ENCODE assay signal across 15 mouse cellular contexts in the genomic region with DNA sequence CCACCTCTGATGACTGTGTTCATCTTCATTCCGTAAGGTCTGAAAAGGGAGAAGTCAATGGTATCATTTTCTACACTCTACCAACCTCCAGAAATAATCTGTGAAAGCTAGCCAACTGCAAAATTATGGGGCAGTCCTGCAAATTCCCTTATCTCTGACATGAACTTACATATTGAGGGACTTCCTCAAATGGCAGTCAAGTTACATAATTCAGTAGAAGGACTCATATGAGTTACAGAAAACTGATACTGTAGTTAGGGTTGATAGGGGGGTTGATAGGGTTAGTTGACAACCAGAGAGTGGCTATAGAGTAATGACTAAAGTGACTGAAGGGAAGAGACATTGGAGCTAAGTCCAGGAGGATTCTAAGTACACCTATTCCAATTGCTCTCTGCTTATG. TPM values are rescaled to one million over a fixed set of nuclear protein-coding genes. Genes with fewer than 3 reads are reported as not detected.
DNase-seq lines count a peak whose midpoint lies in the region; ATAC-seq lines count a peak whose summit lies in the region.
"Had no signal": no experiment of that assay in that cellular context is flagged by ENCODE, and none has a peak within 500 bp of the region (broad histone marks: within the 10 kb centered on the region; RNA-seq: fewer than 3 reads in every experiment).

No protein-coding gene starts in this region.

- DNase-seq in 416B (ENCODE audit: low read depth) (peak; percentile 79), MEL-GATA-1-ER (ENCODE audit: extremely low read depth, low read depth) (peak; percentile 96)
- no peak for DNase-seq in lung, postnatal 14 days
- DNase-seq in gastrocnemius, adult 8-10 months (ENCODE audit: low spot score in 2 of 2), result no peak
- DNase-seq in thymus, postnatal 25 days, result no peak
- DNase-seq: adrenal gland, postnatal 14 days; cerebellum, adult 8-10 months; cerebellum, postnatal 14 days; gastrocnemius, postnatal 10 days had no signal

- peak; percentile 69 to 83 for ATAC-seq in hematopoietic stem cell, adult 5-6 weeks (replicated peaks in 1 of 2; ENCODE audit: insufficient read depth in 1 of 2, low FRiP score in 2 of 2, low TSS enrichment in 1 of 2, low read depth in 1 of 2, poor library complexity in 2 of 2, severe bottlenecking in 2 of 2)
- ATAC-seq in megakaryocyte-erythroid progenitor cell, adult 5-6 weeks (replicated peaks; ENCODE audit: low FRiP score, low TSS enrichment, poor library complexity, severe bottlenecking), result peak; percentile 41; the same call in 1 of the 2 replicates
- ATAC-seq: forebrain, embryonic 15.5 days; hindbrain, embryonic 16.5 days; inflammation-experienced regulatory T-cells, adult 6 months had no signal

RNA-seq across cellular contexts. Expression of a gene that starts 7.6 kb away (rescaled TPM):
- 1.9 and 2.3 TPM in 2 replicates for total RNA-seq in hematopoietic stem cell, adult 5-6 weeks (2017)
- 3.8 and 6.5 TPM in 2 replicates for total RNA-seq in megakaryocyte-erythroid progenitor cell, adult 5-6 weeks (2014; fragmentation: Nextera tagmentation)
- total RNA-seq in megakaryocyte-erythroid progenitor cell, adult 5-6 weeks (2017), result 1.6 and 3.7 TPM in 2 replicates
- under 1 TPM in 1 of 4 experiments, not detected in 3; 0.65 TPM for total RNA-seq in gastrocnemius, adult 8-10 months (2022)
- total RNA-seq: ES-E14 had no signal

RNA-seq across cellular contexts. Expression of a gene that starts 21.4 kb away (rescaled TPM):
- 60.5 and 99.3 TPM in 2 replicates for total RNA-seq in hematopoietic stem cell, adult 5-6 weeks (2017)
- 26.9 and 36.0 TPM in 2 replicates for total RNA-seq in megakaryocyte-erythroid progenitor cell, adult 5-6 weeks (2014; fragmentation: Nextera tagmentation)
- 24.7 and 43.8 TPM in 2 replicates for total RNA-seq in megakaryocyte-erythroid progenitor cell, adult 5-6 weeks (2017)
- under 1 TPM in 3 of 4 experiments, not detected in 1; 0.48 to 0.56 (median 0.49) TPM for total RNA-seq in gastrocnemius, adult 8-10 months (2022)

RNA-seq across cellular contexts. Expression of a gene that starts 53.2 kb away (rescaled TPM):
- 35.9 and 41.0 TPM in 2 replicates for total RNA-seq in hematopoietic stem cell, adult 5-6 weeks (2017)
- 2.1 and 4.1 TPM in 2 replicates for total RNA-seq in megakaryocyte-erythroid progenitor cell, adult 5-6 weeks (2014; fragmentation: Nextera tagmentation)
- total RNA-seq in megakaryocyte-erythroid progenitor cell, adult 5-6 weeks (2017), result 5.3 and 9.6 TPM in 2 replicates
- under 1 TPM in 2 of 4 experiments, not detected in 2; 0.18 to 0.27 TPM for total RNA-seq in gastrocnemius, adult 8-10 months (2022)

Comparison
In these comparisons a context has a peak if more than half of its experiments do, and no peak if none do; other contexts are left out.
1. DNase-seq: peak in 416B (single experiment) and MEL-GATA-1-ER (single experiment); none in lung, postnatal 14 days (single experiment), gastrocnemius, adult 8-10 months (0 of 2) and thymus, postnatal 25 days (single experiment).
2. RNA of a gene that starts 21.4 kb away (total RNA-seq): 60.5 to 99.3 TPM in hematopoietic stem cell, adult 5-6 weeks and 24.7 to 43.8 TPM in megakaryocyte-erythroid progenitor cell, adult 5-6 weeks; 0.48 to 0.56 TPM in gastrocnemius, adult 8-10 months; every median in the first group is over 10 times any median in the second.